Mouse (Mus musculus): ENCODE measurements around the gene Aldh16a1. TPM values are rescaled to one million over a fixed set of nuclear protein-coding genes. Genes with fewer than 3 reads are reported as not detected.

Aldh16a1 gene
- 13.8 TPM for polyA plus RNA-seq (2014; fragmentation: Illumina TruSeq; extraction: RNeasy Lipid Tissue Mini Kit (QIAGEN cat#74804); ENCODE audit: low replicate concordance)

DNA sequence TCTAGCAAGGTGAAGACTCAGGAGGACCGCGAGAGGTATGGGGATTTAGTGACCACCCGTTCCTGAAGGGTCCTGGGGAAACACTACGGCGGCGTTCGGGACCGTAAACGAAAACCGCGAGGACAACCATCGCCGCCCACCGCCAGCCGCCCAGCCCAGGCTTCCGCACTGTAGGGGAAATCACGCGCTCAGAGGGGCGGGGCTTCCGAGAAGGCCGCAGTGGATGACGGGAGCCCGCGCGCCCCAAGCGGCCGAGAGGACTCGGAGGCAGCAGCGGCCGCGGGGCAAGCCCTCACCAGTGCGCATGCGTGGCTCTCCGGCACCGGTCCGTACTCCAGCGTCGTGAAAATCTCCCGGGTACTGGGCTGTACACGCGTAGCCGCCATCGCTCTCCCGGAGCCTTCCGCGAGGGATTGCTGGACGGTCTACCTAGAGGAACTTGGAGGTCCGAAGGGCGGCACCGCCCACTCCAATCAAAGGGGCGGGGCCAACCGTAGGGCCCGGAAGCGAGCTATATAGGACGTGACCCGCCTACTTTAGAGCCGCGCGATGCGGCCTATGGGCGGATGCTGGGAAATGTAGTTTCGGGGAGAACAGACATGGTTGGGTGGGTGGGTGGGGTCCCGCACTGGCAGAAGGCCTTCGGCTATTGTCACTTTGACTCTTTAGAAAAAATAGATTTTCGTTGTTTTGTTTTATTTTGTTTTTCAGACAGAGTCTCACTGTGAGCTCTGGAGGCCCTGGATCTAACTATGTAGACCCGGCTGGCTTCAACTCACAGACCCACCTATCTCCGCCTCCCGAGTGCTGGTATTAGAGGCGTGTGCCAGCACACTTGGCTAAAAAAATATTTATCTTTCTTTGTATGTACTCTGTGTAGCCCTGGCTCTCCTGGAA lies at the start of gene Aldh16a1, which contains the start of gene Pih1d1:
TSS of gene Aldh16a1 (minus strand) at position 489 of the 897 bp plus-strand sequence.
TSS of gene Pih1d1 (plus strand) at position 208 of the 897 bp plus-strand sequence.

DNA sequence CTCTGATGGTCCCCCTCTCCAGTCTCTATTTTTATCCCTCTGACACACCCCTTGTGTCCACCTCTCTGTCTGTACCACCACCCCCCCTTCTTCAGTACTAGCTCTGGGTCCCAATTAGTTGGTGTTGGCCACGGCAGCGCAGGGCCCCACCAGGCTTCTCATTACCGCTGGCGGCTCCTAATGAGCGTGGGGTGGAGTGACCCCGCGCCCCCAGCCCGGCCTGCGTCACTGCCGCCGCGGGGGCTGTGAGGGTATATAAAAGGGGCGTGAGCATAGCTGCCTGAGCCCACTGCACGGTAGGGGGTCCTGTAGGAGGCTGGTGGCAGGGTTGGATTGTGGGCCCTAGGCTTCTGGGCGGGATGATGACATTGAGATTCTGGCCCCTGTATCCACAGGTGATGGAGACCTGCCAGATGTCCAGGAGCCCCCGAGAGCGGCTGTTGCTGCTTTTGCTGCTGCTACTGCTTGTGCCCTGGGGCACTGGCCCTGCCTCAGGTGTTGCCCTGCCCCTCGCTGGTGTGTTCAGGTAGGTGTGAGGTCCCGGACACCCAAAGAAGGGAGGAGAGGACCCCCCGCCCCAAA lies 26.6 kb upstream of the Aldh16a1 start, which contains the start of gene Pth2:
TSS of gene Pth2 (plus strand) at position 100 of the 582 bp plus-strand sequence.

DNA sequence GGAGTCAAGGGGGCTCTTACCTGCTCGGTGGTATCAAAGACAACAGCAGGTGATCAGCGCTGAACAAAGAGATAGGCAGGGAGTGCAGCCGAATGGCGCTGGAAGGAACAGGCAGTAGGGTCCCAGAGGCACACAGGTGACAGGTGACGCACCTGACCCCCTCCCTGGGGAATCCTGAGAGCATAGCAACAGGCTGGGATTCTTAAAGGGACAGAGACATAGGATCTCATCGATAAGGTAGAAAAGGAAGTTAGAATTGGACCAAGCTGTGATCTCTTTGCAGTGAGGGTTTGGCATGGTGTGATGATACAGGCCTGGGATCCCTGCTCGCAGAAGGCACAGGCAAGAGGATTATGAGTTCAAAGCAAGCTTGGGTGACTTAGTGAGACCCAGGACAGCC lies 25.1 kb upstream of the Aldh16a1 start, which contains the start of gene Gfy:
TSS of gene Gfy (minus strand) at position 101 of the 400 bp plus-strand sequence.

DNA sequence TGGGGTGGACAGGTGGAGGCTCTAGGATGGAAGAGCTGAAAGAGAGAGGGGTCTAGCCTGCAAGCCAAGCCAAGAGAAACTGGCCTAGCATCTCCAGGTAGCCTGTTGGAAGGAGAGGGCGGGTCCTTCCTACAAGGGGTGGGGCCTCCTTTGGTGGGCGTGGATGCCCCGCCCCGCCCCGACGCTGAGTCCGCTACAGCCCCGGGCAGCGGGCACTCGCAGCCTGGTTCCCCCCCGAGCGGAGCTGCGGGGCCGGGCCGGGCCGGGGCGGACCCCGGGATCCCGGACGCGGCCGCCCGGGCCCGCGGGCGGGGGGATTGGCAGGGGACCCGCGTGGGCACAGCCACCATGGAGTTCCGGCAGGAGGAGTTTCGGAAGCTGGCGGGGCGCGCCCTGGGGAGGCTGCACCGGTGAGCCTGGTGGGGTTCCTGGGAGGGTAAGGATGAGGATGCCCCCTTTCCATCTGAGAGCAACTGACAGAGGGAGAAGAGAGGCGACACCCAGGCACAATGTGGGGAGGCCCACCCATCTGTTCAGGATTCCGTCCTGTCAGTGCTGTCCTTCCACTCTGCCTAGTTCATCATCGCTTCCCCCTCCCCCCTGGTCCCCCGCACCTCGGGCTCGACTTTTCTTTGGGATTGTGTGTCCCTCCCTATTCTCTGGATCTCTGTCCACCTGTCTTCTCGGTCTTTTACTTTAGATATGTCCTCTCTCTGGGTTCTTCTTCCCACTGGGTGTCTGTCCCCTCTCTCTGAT lies 9.5 kb upstream of the Aldh16a1 start, which contains the start of gene Slc17a7:
TSS of gene Slc17a7 (plus strand) at position 215 of the 756 bp plus-strand sequence.

DNA sequence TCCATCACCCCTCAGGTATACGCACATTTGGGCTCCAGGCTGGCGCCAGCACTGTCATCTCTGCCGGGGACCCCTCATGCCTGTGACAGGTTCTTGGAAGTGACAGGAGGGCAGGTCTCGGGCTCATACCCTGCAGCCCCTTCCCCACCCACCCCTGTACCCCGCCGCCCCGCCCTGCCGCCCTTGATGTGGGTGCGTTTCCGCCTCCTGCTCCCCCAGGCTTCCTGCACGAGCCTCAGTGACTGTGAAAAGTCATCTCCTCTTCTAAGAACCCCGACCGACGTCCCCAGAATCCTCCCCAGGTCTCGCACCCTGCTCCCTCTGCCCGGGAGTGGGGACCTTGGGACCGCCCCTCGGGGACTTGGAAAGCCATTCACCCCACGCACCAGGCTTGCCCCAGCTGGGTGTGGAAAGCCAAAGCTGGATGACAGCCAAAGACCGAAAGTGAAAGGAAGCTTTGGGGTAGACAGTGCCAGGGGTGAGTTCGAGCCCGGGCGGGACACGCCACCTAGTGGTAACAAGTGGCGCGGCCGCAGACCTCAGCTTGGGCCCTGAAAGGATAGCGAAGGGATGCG lies 18.3 kb downstream of the Aldh16a1 start, which contains the start of the genes Gm45713 and Flt3l:
TSS of gene Gm45713 (minus strand) at position 239 of the 575 bp plus-strand sequence.
TSS of gene Flt3l (minus strand) at position 440 of the 575 bp plus-strand sequence.

DNA sequence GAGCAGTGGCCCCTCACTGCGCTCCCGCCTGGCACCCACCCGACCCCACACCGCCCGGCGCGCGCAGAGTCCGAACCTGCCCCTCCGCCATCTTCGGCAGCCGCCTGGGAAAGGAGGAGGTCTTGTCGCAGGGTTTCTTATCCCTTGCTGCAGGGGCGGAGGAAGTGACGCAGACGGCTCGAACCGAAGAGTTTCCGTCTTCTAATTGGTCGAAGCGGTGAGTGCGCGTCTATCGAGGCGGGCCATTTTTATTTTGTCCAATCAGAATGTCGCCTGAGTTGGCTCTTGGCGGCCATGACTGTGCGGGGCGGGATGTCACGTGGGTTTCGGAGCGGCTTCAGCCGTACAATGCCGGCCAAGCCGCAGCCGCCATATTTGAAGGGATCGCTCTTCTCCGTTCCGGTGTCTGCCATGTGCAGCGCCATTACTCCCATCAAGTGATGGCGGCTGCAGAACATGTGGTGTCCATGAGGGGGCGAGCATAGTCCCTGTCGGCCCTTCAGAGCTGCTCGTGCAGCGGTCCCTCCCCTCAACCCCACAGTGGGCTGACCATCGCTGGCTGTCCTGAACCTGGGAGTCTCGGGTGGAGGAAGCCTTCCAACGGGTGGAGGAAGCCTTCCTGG lies 25.6 kb downstream of the Aldh16a1 start, which contains the start of gene Rpl13a:
TSS of gene Rpl13a (minus strand) at position 138 of the 623 bp plus-strand sequence.

DNA sequence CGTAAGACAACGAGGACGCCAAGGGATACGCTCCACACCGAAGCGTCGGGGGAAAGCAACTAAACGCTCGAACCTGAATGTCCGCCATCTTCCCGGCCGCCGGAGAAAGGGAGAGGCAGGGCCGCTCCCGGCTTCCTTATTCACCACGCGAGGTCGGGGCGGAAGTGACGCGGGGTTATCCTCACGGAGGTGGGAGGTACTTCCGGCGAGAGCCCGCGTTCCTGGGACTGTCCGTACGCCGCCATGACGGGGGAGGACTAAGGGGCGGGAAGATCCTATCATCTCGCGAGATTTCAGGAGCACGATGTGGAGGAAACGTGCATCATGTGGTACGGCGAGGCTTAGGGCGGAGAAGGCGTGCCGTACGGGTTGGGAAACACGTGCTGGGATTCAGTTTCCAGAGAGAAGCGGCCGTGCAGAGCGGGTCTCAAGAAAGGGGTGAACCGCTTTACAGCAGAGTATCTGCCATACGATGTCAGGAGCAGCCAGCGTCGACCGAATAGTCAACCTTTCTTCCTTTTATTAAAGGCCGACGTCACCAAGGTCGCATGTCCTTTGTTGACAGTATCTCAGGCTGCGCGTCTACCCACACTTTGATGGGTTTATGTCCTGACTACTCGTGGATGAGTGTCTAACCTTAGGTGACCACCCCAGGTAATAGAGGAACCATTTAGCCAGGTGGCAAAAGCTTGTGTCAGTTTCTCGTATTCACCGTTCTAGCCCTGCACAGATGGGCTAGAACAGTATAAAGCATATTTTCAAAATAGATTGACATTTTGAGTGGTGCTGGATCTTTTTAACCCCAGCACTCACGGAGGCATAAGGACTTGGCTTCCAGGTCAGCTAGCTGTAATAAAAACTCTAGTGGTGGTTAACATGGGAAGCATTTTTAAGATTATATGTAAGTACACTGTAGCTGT lies 29.9 kb downstream of the Aldh16a1 start, which contains the start of gene Rps11:
TSS of gene Rps11 (minus strand) at position 216 of the 920 bp plus-strand sequence.

DNA sequence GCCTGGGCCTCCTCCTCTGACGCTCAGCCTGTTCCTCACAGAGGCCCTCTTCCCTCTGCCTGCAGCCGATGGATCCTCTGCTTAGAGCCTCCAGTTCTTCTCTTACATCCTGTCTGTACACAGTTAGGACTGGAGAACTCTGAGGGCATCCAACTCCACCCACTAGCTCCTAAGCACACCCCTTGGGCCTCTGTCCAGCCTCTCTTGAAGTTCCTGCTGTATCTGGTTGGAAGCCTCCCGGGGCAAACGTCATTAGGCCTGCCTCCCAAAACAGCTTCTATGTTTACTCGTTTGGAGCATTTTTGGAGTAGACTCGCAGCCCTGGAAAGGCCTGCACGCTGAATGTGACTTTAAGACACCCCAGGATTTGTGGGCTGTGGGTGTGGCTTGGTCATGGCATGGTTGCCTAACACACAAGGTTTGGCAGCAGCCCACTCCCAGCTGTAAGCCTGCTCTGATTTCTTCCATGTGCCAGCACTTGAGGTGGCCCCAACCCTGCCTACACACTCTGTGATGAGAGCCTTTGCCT lies 50.7 kb downstream of the Aldh16a1 start, which contains the start of gene Fcgrt:
TSS of gene Fcgrt (minus strand) at position 200 of the 529 bp plus-strand sequence.

DNA sequence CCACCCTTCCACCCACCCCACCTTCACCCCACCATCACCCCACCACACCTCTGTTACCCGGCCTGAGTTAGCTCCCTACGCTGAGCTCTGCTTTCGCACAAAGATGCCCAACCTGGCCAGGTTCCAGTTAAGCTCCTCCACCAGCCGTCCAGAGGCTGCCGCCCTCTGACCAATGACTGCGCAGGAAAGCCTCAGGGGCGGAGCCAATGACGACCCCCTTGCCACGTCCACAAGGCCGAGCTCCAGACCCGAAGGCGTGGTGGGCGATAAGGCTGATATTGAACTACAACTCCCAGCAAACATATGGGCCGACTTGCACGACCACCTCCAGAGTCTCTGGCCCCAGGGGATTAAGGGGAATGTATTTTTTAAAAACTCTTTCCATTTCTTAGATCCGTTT lies 62.3 kb downstream of the Aldh16a1 start, which contains the start of gene Rcn3:
TSS of gene Rcn3 (minus strand) at position 174 of the 400 bp plus-strand sequence.

Other genes starting within 250 kb of the Aldh16a1 start
- gene Ap2a1, start 225.1 kb downstream of the Aldh16a1 start, polyA plus RNA-seq (2014; fragmentation: Illumina TruSeq; extraction: RNeasy Lipid Tissue Mini Kit (QIAGEN cat#74804); ENCODE audit: low replicate concordance): 9.8 TPM
- not detected for gene Tsks, start 211.4 kb downstream of the Aldh16a1 start, polyA plus RNA-seq (2014; fragmentation: Illumina TruSeq; extraction: RNeasy Lipid Tissue Mini Kit (QIAGEN cat#74804); ENCODE audit: low replicate concordance)
- gene Cpt1c, start 179.7 kb downstream of the Aldh16a1 start, polyA plus RNA-seq (2014; fragmentation: Illumina TruSeq; extraction: RNeasy Lipid Tissue Mini Kit (QIAGEN cat#74804); ENCODE audit: low replicate concordance): 0.15 TPM
- gene Prmt1, start 168.0 kb downstream of the Aldh16a1 start, polyA plus RNA-seq (2014; fragmentation: Illumina TruSeq; extraction: RNeasy Lipid Tissue Mini Kit (QIAGEN cat#74804); ENCODE audit: low replicate concordance): 2.3 TPM
- 11.1 TPM for gene Irf3, start 156.9 kb downstream of the Aldh16a1 start, polyA plus RNA-seq (2014; fragmentation: Illumina TruSeq; extraction: RNeasy Lipid Tissue Mini Kit (QIAGEN cat#74804); ENCODE audit: low replicate concordance)
- gene Bcl2l12, start 155.9 kb downstream of the Aldh16a1 start, polyA plus RNA-seq (2014; fragmentation: Illumina TruSeq; extraction: RNeasy Lipid Tissue Mini Kit (QIAGEN cat#74804); ENCODE audit: low replicate concordance): not detected
- 2.0 TPM for gene Scaf1, start 138.2 kb downstream of the Aldh16a1 start, polyA plus RNA-seq (2014; fragmentation: Illumina TruSeq; extraction: RNeasy Lipid Tissue Mini Kit (QIAGEN cat#74804); ENCODE audit: low replicate concordance)
- gene Rras, start 136.6 kb downstream of the Aldh16a1 start, polyA plus RNA-seq (2014; fragmentation: Illumina TruSeq; extraction: RNeasy Lipid Tissue Mini Kit (QIAGEN cat#74804); ENCODE audit: low replicate concordance): 1.1 TPM
- not detected for gene Prr12, start 101.7 kb downstream of the Aldh16a1 start, polyA plus RNA-seq (2014; fragmentation: Illumina TruSeq; extraction: RNeasy Lipid Tissue Mini Kit (QIAGEN cat#74804); ENCODE audit: low replicate concordance)
- 4.6 TPM for gene Nosip, start 92.2 kb downstream of the Aldh16a1 start, polyA plus RNA-seq (2014; fragmentation: Illumina TruSeq; extraction: RNeasy Lipid Tissue Mini Kit (QIAGEN cat#74804); ENCODE audit: low replicate concordance)
- gene Prrg2, start 91.9 kb downstream of the Aldh16a1 start, polyA plus RNA-seq (2014; fragmentation: Illumina TruSeq; extraction: RNeasy Lipid Tissue Mini Kit (QIAGEN cat#74804); ENCODE audit: low replicate concordance): 9.4 TPM
- not detected for gene Rcn3, start 62.4 kb downstream of the Aldh16a1 start, polyA plus RNA-seq (2014; fragmentation: Illumina TruSeq; extraction: RNeasy Lipid Tissue Mini Kit (QIAGEN cat#74804); ENCODE audit: low replicate concordance)
- gene Fcgrt, start 50.7 kb downstream of the Aldh16a1 start, polyA plus RNA-seq (2014; fragmentation: Illumina TruSeq; extraction: RNeasy Lipid Tissue Mini Kit (QIAGEN cat#74804); ENCODE audit: low replicate concordance): 3.7 TPM
- gene Rps11, start 30.1 kb downstream of the Aldh16a1 start, polyA plus RNA-seq (2014; fragmentation: Illumina TruSeq; extraction: RNeasy Lipid Tissue Mini Kit (QIAGEN cat#74804); ENCODE audit: low replicate concordance): 126 TPM
- 181 TPM for gene Rpl13a, start 25.8 kb downstream of the Aldh16a1 start, polyA plus RNA-seq (2014; fragmentation: Illumina TruSeq; extraction: RNeasy Lipid Tissue Mini Kit (QIAGEN cat#74804); ENCODE audit: low replicate concordance)
- not detected for gene Gm45713, start 18.4 kb downstream of the Aldh16a1 start, polyA plus RNA-seq (2014; fragmentation: Illumina TruSeq; extraction: RNeasy Lipid Tissue Mini Kit (QIAGEN cat#74804); ENCODE audit: low replicate concordance)
- 13.9 TPM for gene Flt3l, start 18.2 kb downstream of the Aldh16a1 start, polyA plus RNA-seq (2014; fragmentation: Illumina TruSeq; extraction: RNeasy Lipid Tissue Mini Kit (QIAGEN cat#74804); ENCODE audit: low replicate concordance)
- not detected for gene Pih1d1, start 281 bp downstream of the Aldh16a1 start, polyA plus RNA-seq (2014; fragmentation: Illumina TruSeq; extraction: RNeasy Lipid Tissue Mini Kit (QIAGEN cat#74804); ENCODE audit: low replicate concordance)
- not detected for gene Slc17a7, start 9.4 kb upstream of the Aldh16a1 start, polyA plus RNA-seq (2014; fragmentation: Illumina TruSeq; extraction: RNeasy Lipid Tissue Mini Kit (QIAGEN cat#74804); ENCODE audit: low replicate concordance)
- not detected for gene Gfy, start 25.0 kb upstream of the Aldh16a1 start, polyA plus RNA-seq (2014; fragmentation: Illumina TruSeq; extraction: RNeasy Lipid Tissue Mini Kit (QIAGEN cat#74804); ENCODE audit: low replicate concordance)
- not detected for gene Pth2, start 26.4 kb upstream of the Aldh16a1 start, polyA plus RNA-seq (2014; fragmentation: Illumina TruSeq; extraction: RNeasy Lipid Tissue Mini Kit (QIAGEN cat#74804); ENCODE audit: low replicate concordance)
- not detected for gene Ccdc155, start 50.3 kb upstream of the Aldh16a1 start, polyA plus RNA-seq (2014; fragmentation: Illumina TruSeq; extraction: RNeasy Lipid Tissue Mini Kit (QIAGEN cat#74804); ENCODE audit: low replicate concordance)
- not detected for gene Dkkl1, start 57.6 kb upstream of the Aldh16a1 start, polyA plus RNA-seq (2014; fragmentation: Illumina TruSeq; extraction: RNeasy Lipid Tissue Mini Kit (QIAGEN cat#74804); ENCODE audit: low replicate concordance)
- 1.7 TPM for gene Tead2, start 61.2 kb upstream of the Aldh16a1 start, polyA plus RNA-seq (2014; fragmentation: Illumina TruSeq; extraction: RNeasy Lipid Tissue Mini Kit (QIAGEN cat#74804); ENCODE audit: low replicate concordance)
- 2.0 TPM for gene Cd37, start 84.5 kb upstream of the Aldh16a1 start, polyA plus RNA-seq (2014; fragmentation: Illumina TruSeq; extraction: RNeasy Lipid Tissue Mini Kit (QIAGEN cat#74804); ENCODE audit: low replicate concordance)
- not detected for gene Slc6a16, start 86.5 kb upstream of the Aldh16a1 start, polyA plus RNA-seq (2014; fragmentation: Illumina TruSeq; extraction: RNeasy Lipid Tissue Mini Kit (QIAGEN cat#74804); ENCODE audit: low replicate concordance)
- gene Slc6a21, start 122.9 kb upstream of the Aldh16a1 start, polyA plus RNA-seq (2014; fragmentation: Illumina TruSeq; extraction: RNeasy Lipid Tissue Mini Kit (QIAGEN cat#74804); ENCODE audit: low replicate concordance): not detected
- gene Trpm4, start 179.2 kb upstream of the Aldh16a1 start, polyA plus RNA-seq (2014; fragmentation: Illumina TruSeq; extraction: RNeasy Lipid Tissue Mini Kit (QIAGEN cat#74804); ENCODE audit: low replicate concordance): 3.0 TPM
- not detected for gene Hrc, start 180.7 kb upstream of the Aldh16a1 start, polyA plus RNA-seq (2014; fragmentation: Illumina TruSeq; extraction: RNeasy Lipid Tissue Mini Kit (QIAGEN cat#74804); ENCODE audit: low replicate concordance)
- not detected for gene Ppfia3, start 212.4 kb upstream of the Aldh16a1 start, polyA plus RNA-seq (2014; fragmentation: Illumina TruSeq; extraction: RNeasy Lipid Tissue Mini Kit (QIAGEN cat#74804); ENCODE audit: low replicate concordance)
- gene Lin7b, start 216.0 kb upstream of the Aldh16a1 start, polyA plus RNA-seq (2014; fragmentation: Illumina TruSeq; extraction: RNeasy Lipid Tissue Mini Kit (QIAGEN cat#74804); ENCODE audit: low replicate concordance): not detected
- 55.6 TPM for gene Snrnp70, start 241.2 kb upstream of the Aldh16a1 start, polyA plus RNA-seq (2014; fragmentation: Illumina TruSeq; extraction: RNeasy Lipid Tissue Mini Kit (QIAGEN cat#74804); ENCODE audit: low replicate concordance)

Data from small intestine, adult 10 weeks (tissue).